Mouse (Mus musculus) bone marrow, adult 2 months (tissue): ENCODE measurements around the gene Sh3bp1. TPM values are rescaled to one million over a fixed set of nuclear protein-coding genes. Genes with fewer than 3 reads are reported as not detected.
A peak's percentile ranks its signal among the peaks of the same experiment; 100 is the strongest.
"Not testable (repeated sequence)": the region's sequence is repeated elsewhere in the genome, so short reads cannot be mapped to it uniquely, and the experiment has no call there.

ENCODE experiments used
- H3K27ac ChIP-seq: fragments of 200-500 bp; 2 replicates; pipeline ENCODE4 v1.5.1; 2012; ENCODE audit warnings: low read depth, mild to moderate bottlenecking, control low read depth, inconsistent platforms, low read length; ENCODE audit not compliant: control insufficient read depth, poor library complexity, insufficient read depth
- H3K4me1 ChIP-seq: fragments of 200-500 bp; 2 replicates; pipeline ENCODE4 v1.6.1; 2011; ENCODE audit warnings: low read length; ENCODE audit not compliant: control insufficient read depth, insufficient read depth
- H3K4me3 ChIP-seq: fragments of 200-500 bp; replicated peaks from 2 replicates; pipeline ENCODE3; 2011; ENCODE audit warnings: mild to moderate bottlenecking, low read depth, low read length, control low read depth; ENCODE audit not compliant: control insufficient read depth
- CTCF ChIP-seq: fragments of 200-500 bp; IDR thresholded peaks from 2 replicates; pipeline ENCODE4 v1.5.1; 2011; ENCODE audit warnings: low read length, control low read depth; ENCODE audit not compliant: control insufficient read depth, insufficient read depth
- POLR2A ChIP-seq: fragments of 200-500 bp; IDR thresholded peaks from 2 replicates; pipeline ENCODE4 v1.6.1; 2011; ENCODE audit warnings: low read depth, mild to moderate bottlenecking, control low read depth, low read length, borderline replicate concordance; ENCODE audit not compliant: control insufficient read depth
- WGBS: fragments of 180-500 bp; shearing (Covaris S2); methylation state at CpG from one replicate; pipeline ENCODE4 v1.1.7; 2018; 5-methylcytosine and 5-hydroxymethylcytosine counted together
- polyA plus RNA-seq: library from polyadenylated mRNA; stranded (reverse); fragments of >200 nt; gene quantifications from 2 replicates; pipeline ENCODE4 v1.2.4, GENCODE M21; 2011; ENCODE audit warnings: low replicate concordance; ENCODE audit not compliant: missing spikeins, insufficient read depth, insufficient read length

The Sh3bp1 gene
- polyA plus RNA-seq, 1 experiment: 63.2 TPM

DNA sequence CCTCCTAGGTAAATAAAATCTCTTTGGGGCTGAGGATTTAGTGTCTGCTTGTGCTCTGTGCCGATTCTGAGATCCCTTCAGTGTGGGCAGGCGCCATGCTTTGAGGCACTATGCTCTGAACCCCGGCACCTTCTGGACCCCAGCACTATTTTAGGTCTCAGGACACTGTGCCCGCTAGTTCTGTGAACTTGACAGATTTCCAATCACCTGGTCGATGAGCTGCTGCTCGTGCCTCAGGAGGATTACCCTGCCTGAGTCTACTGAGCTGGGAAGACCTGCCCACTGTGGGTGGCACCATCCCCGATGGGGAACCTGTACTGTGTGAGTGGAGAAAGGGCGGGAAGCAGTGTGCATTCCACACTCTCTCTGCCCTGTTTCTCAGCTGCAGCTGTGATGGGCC, 24.6 kb upstream of the Sh3bp1 start:
- Histone ChIP-seq H3K4me1 (no peaks in the 10 kb centered on the region; the same call in 1 of the 2 replicates), H3K4me3 (no peak overlapping the region), H3K27ac (no peak overlapping the region)
- no peak for TF ChIP-seq CTCF
- TF ChIP-seq POLR2A: no peak
- WGBS: 86% methylated on average over 8 of the region's 8 CpGs

DNA sequence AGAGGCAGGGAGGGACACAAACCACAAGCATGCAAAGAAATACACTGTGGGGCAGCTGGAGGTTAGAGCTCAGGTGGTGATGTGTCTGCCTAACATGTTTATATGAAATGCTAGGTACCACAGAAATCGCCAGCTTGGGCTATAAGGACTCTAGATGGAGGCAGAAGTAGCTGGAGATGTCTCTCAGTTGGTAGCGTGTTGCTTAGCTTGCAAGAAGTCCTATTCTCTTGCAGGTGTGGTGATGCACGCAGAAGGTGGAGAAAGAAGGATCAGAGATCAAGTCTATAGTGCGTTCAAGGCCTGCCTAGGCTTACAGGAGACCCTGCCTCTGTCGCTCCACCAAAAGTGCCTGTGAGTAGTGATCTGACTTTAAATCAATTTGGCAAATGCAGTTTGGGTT, 24.0 kb upstream of the Sh3bp1 start:
- TF ChIP-seq CTCF (no peak), POLR2A (no peak)
- Histone ChIP-seq H3K27ac (no peak overlapping the region), H3K4me3 (no peak overlapping the region), H3K4me1 (no peaks in the 10 kb centered on the region; the same call in 1 of the 2 replicates)
- 83% methylated on average over 5 of the region's 5 CpGs for WGBS

- Histone ChIP-seq H3K4me1 (no peaks in the 10 kb centered on the region; the same call in 1 of the 2 replicates), H3K4me3 (peak overlapping the region; percentile 56), H3K27ac (peak overlapping the region; percentile 98; the same call in 1 of the 2 replicates)
- 1% methylated on average over 17 of the region's 17 CpGs for WGBS
- peak; percentile 55; the same call in 1 of the 2 replicates for TF ChIP-seq CTCF
- peak; percentile 25; the same call in 1 of the 2 replicates for TF ChIP-seq POLR2A
Observed at GRCm38 (mm10) chr15:78876258-78876696, 23.3 kb upstream of the Sh3bp1 start.

DNA sequence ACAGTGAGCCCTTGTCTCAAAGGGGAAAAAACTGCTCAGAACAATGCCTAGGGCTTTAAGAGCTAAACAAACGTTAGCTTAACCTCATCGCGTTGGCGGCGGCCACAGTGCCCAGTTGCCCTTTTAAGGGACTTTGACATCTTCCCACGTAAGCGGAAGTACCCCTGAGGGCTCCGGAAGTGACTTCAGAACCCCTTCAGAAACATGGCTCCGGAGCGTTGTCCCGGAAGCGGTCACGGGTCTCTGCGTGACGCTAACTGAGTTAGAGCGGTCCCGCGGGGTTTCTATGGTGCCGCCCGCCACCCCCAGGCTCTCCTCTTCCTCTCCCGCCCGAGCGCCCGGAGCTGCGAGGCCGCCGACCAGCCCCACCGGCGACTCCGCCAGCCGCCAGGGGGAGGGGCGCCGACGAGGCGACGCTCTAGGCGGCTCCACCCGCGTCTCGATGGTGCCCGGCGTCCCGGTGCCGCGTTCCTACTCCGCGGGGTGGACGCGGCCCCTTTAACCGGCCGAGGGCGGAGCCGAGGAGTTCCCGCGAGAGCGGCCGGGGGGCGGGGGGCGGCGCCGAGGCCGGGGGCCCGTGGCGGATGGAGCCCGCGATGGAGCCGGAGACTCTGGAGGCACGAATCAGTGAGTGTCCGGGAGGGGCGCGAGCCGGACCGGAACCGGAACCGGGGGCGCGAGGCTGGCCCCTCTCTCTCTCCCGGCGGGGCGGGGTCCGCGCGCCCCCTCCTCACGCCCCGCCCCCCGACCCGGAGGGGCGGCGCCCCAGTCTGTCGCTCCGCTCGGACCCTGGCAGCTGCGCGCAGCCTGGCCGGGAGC, 22.4 kb upstream of the Sh3bp1 start, which contains the start of gene Gga1:
Gga1 (plus strand) TSS at position 200 of the 819 bp plus-strand sequence.
- TF ChIP-seq CTCF: no peak; the same call in 1 of the 2 replicates
- TF ChIP-seq POLR2A: peak; percentile 53; the same call in 1 of the 2 replicates
- peak within 1 kb of the TSS; percentile 98 for H3K27ac ChIP-seq
- no peaks in the 10 kb centered on the region; the same call in 1 of the 2 replicates for H3K4me1 ChIP-seq
- under 1% methylated on average over 82 of the region's 95 CpGs for WGBS
- peak within 1 kb of the TSS; percentile 56 for H3K4me3 ChIP-seq

GRCm38 (mm10) chr15:78877810-78878390, 21.7 kb upstream of the Sh3bp1 start:
- WGBS: 0% methylated on average over 17 of the region's 17 CpGs
- no peak for TF ChIP-seq CTCF
- TF ChIP-seq POLR2A: no peak
- Histone ChIP-seq H3K4me3 (peak overlapping the region; percentile 56), H3K27ac (peak overlapping the region; percentile 98), H3K4me1 (no peaks in the 10 kb centered on the region; the same call in 1 of the 2 replicates)

GRCm38 (mm10) chr15:78878792-78879516, 20.6 kb upstream of the Sh3bp1 start:
- H3K4me1 ChIP-seq, H3K4me3 ChIP-seq: not testable (repeated sequence)
- peak overlapping the region; percentile 59 for H3K27ac ChIP-seq
- 8% methylated on average over 7 of the region's 7 CpGs for WGBS

- 92% methylated on average over 8 of the region's 8 CpGs for WGBS
- no peaks in the 10 kb centered on the region; the same call in 1 of the 2 replicates for H3K4me1 ChIP-seq
- no peak overlapping the region for H3K4me3 ChIP-seq
- H3K27ac ChIP-seq: no peak overlapping the region
- TF ChIP-seq POLR2A (no peak), CTCF (no peak)
Observed at GRCm38 (mm10) chr15:78880432-78880831, 19.1 kb upstream of the Sh3bp1 start.

GRCm38 (mm10) chr15:78881828-78882227, 17.7 kb upstream of the Sh3bp1 start:
- Histone ChIP-seq H3K4me1 (no peaks in the 10 kb centered on the region), H3K4me3 (no peak overlapping the region), H3K27ac (no peak overlapping the region)
- 82% methylated on average over 3 of the region's 3 CpGs for WGBS
- TF ChIP-seq POLR2A: no peak
- peak; percentile 12; the same call in 1 of the 2 replicates for TF ChIP-seq CTCF
